Mouse (Mus musculus) myocyte (in vitro differentiated cells): ENCODE results near the gene Pmel.

Experiments used
- E2F4 ChIP-seq: IDR thresholded peaks from one replicate; pipeline ENCODE4 v1.6.1; 2011; ENCODE audit warnings: mild to moderate bottlenecking, control low read depth, moderate library complexity; ENCODE audit not compliant: insufficient read depth
- MAX ChIP-seq: IDR thresholded peaks from one replicate; pipeline ENCODE4 v1.6.1; 2011; ENCODE audit warnings: low read depth, mild to moderate bottlenecking, control low read depth
- MYOD1 ChIP-seq, 3 experiments: IDR thresholded peaks; one replicate each; pipeline ENCODE4 v1.6.1; 2011; ENCODE audit warnings: control low read depth in 2 of 3, low read depth in 2 of 3, mild to moderate bottlenecking in 2 of 3, moderate library complexity in 1 of 3; ENCODE audit not compliant: insufficient read length in 2 of 3, control insufficient read depth in 1 of 3
- MYOG ChIP-seq, 3 experiments: IDR thresholded peaks; one replicate each; pipeline ENCODE4 v1.6.1; 2011; ENCODE audit warnings: control low read depth in 2 of 3, low read depth in 2 of 3, mild to moderate bottlenecking in 2 of 3; ENCODE audit not compliant: insufficient read length in 2 of 3, control insufficient read depth in 1 of 3, insufficient read depth in 1 of 3
- POLR2A ChIP-seq: IDR thresholded peaks from one replicate; pipeline ENCODE4 v1.6.1; 2011; ENCODE audit warnings: low read depth, mild to moderate bottlenecking, control low read depth, moderate library complexity; ENCODE audit not compliant: insufficient read length
- POLR2AphosphoS2 ChIP-seq: IDR thresholded peaks from one replicate; pipeline ENCODE4 v1.6.1; 2011; ENCODE audit warnings: low read depth, control low read depth; ENCODE audit not compliant: insufficient read length
- REST ChIP-seq: IDR thresholded peaks from one replicate; pipeline ENCODE4 v1.6.1; 2011; ENCODE audit warnings: mild to moderate bottlenecking, control low read depth, moderate library complexity; ENCODE audit not compliant: insufficient read depth, insufficient read length
- TCF3 ChIP-seq: IDR thresholded peaks from one replicate; pipeline ENCODE4 v1.6.1; 2011; ENCODE audit warnings: low read depth, control low read depth; ENCODE audit not compliant: insufficient read length
- USF1 ChIP-seq: IDR thresholded peaks from one replicate; pipeline ENCODE4 v1.6.1; 2011; ENCODE audit warnings: low read depth, mild to moderate bottlenecking, control low read depth, moderate library complexity

DNA sequence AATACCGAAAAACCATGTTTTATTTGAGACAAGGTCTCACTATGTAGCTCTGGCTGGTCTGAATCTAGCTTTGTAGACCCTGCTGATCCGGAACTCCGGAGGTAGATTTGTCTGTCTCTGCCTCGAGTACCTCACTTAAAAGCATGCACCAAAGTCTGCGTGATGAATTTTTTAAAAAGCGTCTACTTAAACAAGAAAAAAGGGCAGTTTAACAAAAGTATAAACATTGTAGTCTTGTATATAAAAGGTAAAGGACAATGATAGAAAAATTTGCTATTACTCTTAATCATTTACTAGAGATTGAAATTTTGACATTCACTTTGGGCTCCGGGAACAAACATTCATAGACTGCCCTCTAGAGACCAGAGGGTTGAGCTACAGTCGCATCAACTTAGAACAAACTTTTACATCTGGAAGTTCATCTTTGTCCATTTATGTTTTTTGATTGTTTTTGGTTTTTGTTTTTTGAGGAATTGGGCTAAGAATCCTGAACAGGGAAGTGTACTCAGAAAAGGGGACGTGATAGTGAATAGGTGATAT is 29.5 kb upstream of the Pmel start:
- TF ChIP-seq MYOD1 (IDR thresholded peaks at IDR 0.05; ENCODE audit: control insufficient read depth in 1 of 3, insufficient read length in 2 of 3, low read depth in 2 of 3) (no peak), POLR2A (no peak), E2F4 (no peak), POLR2AphosphoS2 (no peak), MAX (no peak), USF1 (no peak), MYOG (IDR thresholded peaks at IDR 0.05; ENCODE audit: control insufficient read depth in 1 of 3, insufficient read depth in 1 of 3, insufficient read length in 2 of 3, low read depth in 2 of 3) (no peak), REST (no peak), TCF3 (no peak)
